Mouse (Mus musculus) forebrain, embryonic 16.5 days (tissue): ENCODE measurements around the gene 1700012P22Rik. TPM values are rescaled to one million over a fixed set of nuclear protein-coding genes. Genes with fewer than 3 reads are reported as not detected.

Experiments
- ATAC-seq: fragments of 200-750 bp; cut with Nextera tagmentation; 2 replicates; pipeline ENCODE4 v1.8.0; 2017; ENCODE audit warnings: mild to moderate bottlenecking, moderate library complexity
- H3K27ac ChIP-seq: fragments of 300-500 bp; sonication (generic); 2 replicates; pipeline ENCODE4 v1.5.1; 2014; ENCODE audit warnings: low read length, control low read depth
- H3K27me3 ChIP-seq: fragments of 300-500 bp; sonication (generic); replicated peaks from 2 replicates; pipeline ENCODE4 v1.6.1; 2014; ENCODE audit warnings: low read length; ENCODE audit not compliant: control insufficient read depth, insufficient read depth
- H3K36me3 ChIP-seq: fragments of 300-500 bp; sonication (generic); 2 replicates; pipeline ENCODE4 v1.6.1; 2014; ENCODE audit not compliant: control insufficient read depth, insufficient read depth
- H3K4me1 ChIP-seq: fragments of 300-500 bp; sonication (generic); replicated peaks from 2 replicates; pipeline ENCODE4 v1.6.1; 2014; ENCODE audit warnings: low read length; ENCODE audit not compliant: control insufficient read depth, insufficient read depth
- H3K4me2 ChIP-seq: fragments of 300-500 bp; sonication (generic); 2 replicates; pipeline ENCODE4 v1.6.1; 2014; ENCODE audit warnings: mild to moderate bottlenecking, low read length, control low read depth
- H3K4me3 ChIP-seq: fragments of 300-500 bp; sonication (generic); replicated peaks from 2 replicates; pipeline ENCODE4 v1.5.1; 2014; ENCODE audit warnings: mild to moderate bottlenecking, low read length, control low read depth
- H3K9ac ChIP-seq: fragments of 300-500 bp; sonication (generic); replicated peaks from 2 replicates; pipeline ENCODE4 v1.6.1; 2014; ENCODE audit warnings: low read depth, low read length, control low read depth
- H3K9me3 ChIP-seq: fragments of 300-500 bp; sonication (generic); 2 replicates; pipeline ENCODE4 v1.6.1; 2016; ENCODE audit warnings: low read length; ENCODE audit not compliant: control insufficient read depth
- WGBS: fragments of 180-500 bp; shearing (Covaris S2); extraction: QIAGEN DNeasy Blood & Tissue Kit; methylation state at CpG from one replicate; pipeline ENCODE4 v1.1.7; 2014; 5-methylcytosine and 5-hydroxymethylcytosine counted together
- polyA plus RNA-seq: library from polyadenylated mRNA; unstranded; fragments of >200 nt; fragmentation: Nextera tagmentation; extraction: Ambion mirVana; gene quantifications from 2 replicates; pipeline ENCODE4 v1.2.1, GENCODE M21; 2015

1700012P22Rik gene
- polyA plus RNA-seq, 1 experiment from 2014 or later = not detected

DNA sequence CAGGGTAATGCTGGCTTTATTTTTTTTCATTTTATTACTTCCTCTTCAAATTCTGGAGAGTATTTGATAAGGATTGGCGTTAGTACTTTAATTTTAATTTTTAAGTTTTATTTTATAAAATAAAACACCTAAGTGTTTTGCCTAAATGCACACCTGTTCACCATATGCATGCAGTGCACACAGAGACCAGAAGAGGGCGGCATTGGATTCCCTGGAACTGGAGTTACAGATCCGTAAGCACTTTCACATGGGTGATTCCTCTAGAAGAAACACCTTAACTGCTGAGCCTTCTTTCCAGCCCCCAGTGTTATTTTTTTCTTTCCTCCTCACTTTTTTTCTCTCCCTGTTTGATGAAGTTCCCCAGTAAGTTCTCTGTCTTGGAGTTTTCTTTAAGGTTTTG is 9.7 kb downstream of the 1700012P22Rik start:
- H3K4me3 ChIP-seq = no peak overlapping the region
- WGBS = 26% methylated on average over 3 of the region's 3 CpGs
- H3K4me2 ChIP-seq = no peak overlapping the region
- no peak for ATAC-seq
- no peak overlapping the region for H3K27ac ChIP-seq
- peaks cover 2% of the 10 kb centered on the region; the same call in 1 of the 2 replicates for H3K9me3 ChIP-seq
- H3K36me3 ChIP-seq = no peaks in the 10 kb centered on the region
- no peaks in the 10 kb centered on the region for H3K4me1 ChIP-seq
- H3K9ac ChIP-seq = no peak overlapping the region
- H3K27me3 ChIP-seq = no peaks in the 10 kb centered on the region

DNA sequence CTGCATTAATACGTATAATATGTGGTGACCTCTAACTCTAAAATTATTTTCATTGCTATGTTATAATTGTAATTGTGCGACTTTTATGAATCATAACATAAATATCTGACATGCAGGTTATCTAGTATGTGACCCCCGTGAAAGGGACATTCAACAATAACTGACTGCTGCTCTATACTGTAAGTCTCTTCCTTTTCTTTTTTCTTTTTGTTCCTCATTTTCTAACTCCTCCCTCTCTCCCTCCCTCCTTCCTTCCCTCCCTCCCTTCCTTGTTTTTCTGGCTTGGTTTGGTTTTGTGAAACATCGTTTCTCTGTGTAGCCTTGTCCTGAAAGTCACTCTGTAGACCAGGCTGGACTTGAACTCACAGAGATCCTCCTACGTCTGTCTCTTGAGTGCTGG is 14.0 kb downstream of the 1700012P22Rik start:
- no peak overlapping the region for H3K4me3 ChIP-seq
- WGBS = 87% methylated on average over 5 of the region's 5 CpGs
- H3K9ac ChIP-seq = no peak overlapping the region
- H3K4me2 ChIP-seq = no peak overlapping the region
- H3K27me3 ChIP-seq = no peaks in the 10 kb centered on the region
- ATAC-seq = no peak
- peaks cover 15% of the 10 kb centered on the region for H3K9me3 ChIP-seq
- no peak overlapping the region for H3K27ac ChIP-seq
- no peaks in the 10 kb centered on the region for H3K36me3 ChIP-seq
- no peaks in the 10 kb centered on the region for H3K4me1 ChIP-seq

DNA sequence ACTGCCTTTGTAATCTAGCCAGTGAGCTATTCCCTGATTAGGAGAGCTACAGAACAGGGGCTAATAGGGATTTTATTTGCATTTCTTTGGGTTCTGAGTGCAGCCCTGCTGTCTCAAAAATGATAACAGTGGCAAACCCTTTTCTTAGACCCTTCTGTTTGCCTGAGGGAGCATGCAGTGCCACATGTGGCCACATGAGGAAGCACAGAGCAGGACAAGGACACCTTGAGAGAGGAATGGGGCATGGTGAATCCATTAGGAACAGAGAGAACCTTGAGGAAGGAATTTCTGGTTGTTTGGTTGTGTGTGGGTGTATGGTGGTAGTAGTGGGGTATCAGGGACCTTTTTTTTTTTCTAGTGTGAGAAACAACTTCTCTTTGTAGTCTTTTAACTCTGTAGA is 17.9 kb downstream of the 1700012P22Rik start:
- Histone ChIP-seq H3K4me1 (no peaks in the 10 kb centered on the region), H3K4me3 (no peak overlapping the region), H3K27ac (no peak overlapping the region), H3K27me3 (no peaks in the 10 kb centered on the region), H3K36me3 (no peaks in the 10 kb centered on the region), H3K4me2 (no peak overlapping the region), H3K9ac (no peak overlapping the region), H3K9me3 (peaks cover 32% of the 10 kb centered on the region)
- ATAC-seq = no peak

DNA sequence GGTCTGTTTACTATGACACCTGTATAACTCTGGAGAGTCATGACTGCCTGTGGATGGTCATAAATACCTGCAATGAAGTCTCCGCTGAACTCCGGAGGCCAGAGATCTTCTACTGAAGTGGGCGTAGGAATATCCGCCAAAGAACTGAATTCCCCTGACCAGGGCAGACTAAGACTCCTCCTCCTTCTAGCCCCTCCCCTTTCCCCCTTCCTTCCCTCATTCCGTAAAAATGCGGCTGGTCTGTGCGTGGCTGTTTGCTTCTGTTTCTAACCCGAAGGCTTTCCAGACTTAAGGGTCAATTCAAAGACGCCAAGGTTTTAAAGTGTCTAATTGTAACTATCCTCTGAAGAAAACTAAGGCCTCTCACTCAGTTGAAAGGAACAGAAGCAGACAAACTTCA is 30.3 kb downstream of the 1700012P22Rik start, which contains the start of gene Pramef12:
Gene Pramef12, minus strand, starts transcription at position 175 of the 400 bp plus-strand sequence.
- H3K4me2 ChIP-seq = no peak within 1 kb of the TSS

DNA sequence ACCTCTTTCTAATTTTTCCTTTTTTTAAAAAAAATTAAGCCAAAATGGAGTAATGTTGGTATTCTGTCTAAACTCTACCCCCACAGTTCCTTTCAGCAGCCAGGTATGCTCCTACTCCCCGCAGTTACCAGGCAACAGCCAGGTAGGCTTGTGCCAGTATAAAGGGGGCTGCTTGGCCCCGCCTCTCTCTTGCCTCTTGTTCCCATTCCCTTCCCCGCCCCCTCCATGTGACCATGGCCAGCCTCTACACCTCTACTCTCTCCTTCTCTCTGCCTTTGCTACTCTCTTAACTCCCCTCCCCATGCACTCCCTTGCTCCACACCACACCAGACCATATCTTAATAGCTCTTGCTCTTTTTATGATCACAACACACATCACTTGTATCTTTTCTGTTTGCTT is 32.3 kb downstream of the 1700012P22Rik start:
- no peak overlapping the region for H3K27ac ChIP-seq
- ATAC-seq = no peak
- H3K4me3 ChIP-seq = no peak overlapping the region
- peaks cover 14% of the 10 kb centered on the region for H3K9me3 ChIP-seq
- no peak overlapping the region for H3K9ac ChIP-seq
- H3K4me2 ChIP-seq = no peak overlapping the region
- no peaks in the 10 kb centered on the region for H3K27me3 ChIP-seq
- H3K36me3 ChIP-seq = no peaks in the 10 kb centered on the region
- WGBS = 72% methylated on average over 3 of the region's 3 CpGs
- H3K4me1 ChIP-seq = no peaks in the 10 kb centered on the region

More for the DNA sequence above, 30.3 kb downstream of the 1700012P22Rik start, which contains the start of gene Pramef12:
- H3K27ac ChIP-seq = no peak within 1 kb of the TSS
- H3K36me3 ChIP-seq = no peaks in the 10 kb centered on the region
- no peaks in the 10 kb centered on the region for H3K4me1 ChIP-seq
- H3K27me3 ChIP-seq = no peaks in the 10 kb centered on the region
- WGBS = 86% methylated on average over 9 of the region's 9 CpGs
- H3K9me3 ChIP-seq = peaks cover 14% of the 10 kb centered on the region
- ATAC-seq = no peak
- H3K4me3 ChIP-seq = no peak within 1 kb of the TSS
- no peak within 1 kb of the TSS for H3K9ac ChIP-seq

DNA sequence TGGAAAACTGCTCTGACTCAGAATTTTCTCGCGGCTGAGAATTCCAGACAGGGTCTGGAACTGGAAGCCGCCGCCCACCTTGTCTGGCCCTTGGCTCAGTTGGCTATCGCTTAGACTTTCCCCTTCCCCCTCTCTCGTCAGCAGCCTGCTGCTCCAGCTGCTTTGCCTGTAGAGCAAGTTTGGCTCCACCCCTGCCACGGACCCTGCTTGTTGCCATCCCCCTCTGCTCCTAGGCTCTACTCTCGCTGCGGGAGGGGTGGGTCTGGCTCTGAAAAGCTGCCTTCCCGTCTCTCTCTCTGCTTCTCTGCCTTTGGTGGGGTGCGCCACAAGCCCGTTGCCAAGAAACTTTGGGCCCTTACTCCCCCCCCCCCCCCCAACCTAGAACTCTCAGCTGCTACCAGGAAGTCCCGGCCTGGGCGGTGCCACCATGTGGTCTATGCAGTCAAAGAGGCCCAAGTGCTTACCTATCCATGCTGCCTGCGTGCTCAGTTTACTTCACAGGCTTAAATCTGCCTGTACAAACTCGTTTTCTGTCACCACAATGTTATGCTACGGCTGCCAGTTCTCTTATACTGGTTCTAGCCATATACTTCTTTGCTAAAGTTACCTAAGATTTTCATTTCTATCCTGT is 34.0 kb downstream of the 1700012P22Rik start:
- no peaks in the 10 kb centered on the region for H3K36me3 ChIP-seq

DNA sequence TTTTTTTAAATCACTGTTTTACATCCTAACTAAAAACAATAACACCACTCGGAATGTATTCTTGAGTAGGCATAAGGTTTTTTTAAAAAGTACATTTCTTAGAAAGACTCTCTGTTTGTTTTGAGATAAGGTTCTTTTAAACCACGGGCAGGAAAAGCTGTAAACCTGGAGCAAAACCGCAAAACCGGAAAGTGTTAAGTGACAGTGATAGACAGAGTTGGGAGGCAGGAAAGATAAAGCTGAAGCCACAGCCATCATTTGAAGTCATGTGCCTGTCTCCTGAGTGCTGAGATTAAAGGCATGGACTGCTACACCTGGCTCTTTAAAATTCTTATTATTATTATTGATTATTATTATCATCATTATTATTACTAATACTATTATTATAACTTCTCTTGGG is 35.9 kb downstream of the 1700012P22Rik start:
- peaks cover 10% of the 10 kb centered on the region for H3K9me3 ChIP-seq
- WGBS = 93% methylated on average over 4 of the region's 4 CpGs
- no peak overlapping the region for H3K4me2 ChIP-seq
- H3K9ac ChIP-seq = no peak overlapping the region
- H3K4me1 ChIP-seq = no peaks in the 10 kb centered on the region
- no peak overlapping the region for H3K4me3 ChIP-seq
- H3K27me3 ChIP-seq = no peaks in the 10 kb centered on the region
- ATAC-seq = no peak
- H3K27ac ChIP-seq = no peak overlapping the region
- H3K36me3 ChIP-seq = no peaks in the 10 kb centered on the region

More for the DNA sequence above, 34.0 kb downstream of the 1700012P22Rik start:
- H3K4me3 ChIP-seq = no peak overlapping the region
- H3K4me2 ChIP-seq = no peak overlapping the region
- ATAC-seq = no peak
- no peak overlapping the region for H3K27ac ChIP-seq
- H3K9ac ChIP-seq = no peak overlapping the region
- no peaks in the 10 kb centered on the region for H3K4me1 ChIP-seq
- 6% methylated on average over 16 of the region's 17 CpGs for WGBS
- H3K9me3 ChIP-seq = peaks cover 10% of the 10 kb centered on the region
- H3K27me3 ChIP-seq = no peaks in the 10 kb centered on the region

DNA sequence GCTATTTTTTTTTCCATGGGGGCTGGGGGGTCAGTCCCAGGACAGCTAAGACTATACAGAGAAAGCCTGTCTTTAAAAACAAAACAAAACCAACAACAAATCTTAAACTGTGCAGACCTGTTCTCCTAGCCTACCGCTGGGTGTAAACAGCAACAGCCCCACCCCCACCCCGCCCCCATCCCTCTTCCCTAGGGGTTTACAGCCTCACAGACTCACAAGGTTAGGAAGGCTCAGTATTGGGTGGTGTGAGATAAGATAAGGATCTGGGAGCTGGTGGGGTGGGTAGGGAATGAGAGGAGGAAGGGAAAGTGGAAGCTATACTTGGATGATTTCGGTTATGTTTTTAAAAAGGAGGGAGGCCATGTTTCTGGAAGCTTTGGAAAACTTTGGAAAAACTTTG is 42.3 kb downstream of the 1700012P22Rik start:
- Histone ChIP-seq H3K27ac (no peak overlapping the region), H3K36me3 (no peaks in the 10 kb centered on the region), H3K9me3 (peaks cover 30% of the 10 kb centered on the region), H3K4me1 (no peaks in the 10 kb centered on the region), H3K27me3 (no peaks in the 10 kb centered on the region), H3K9ac (no peak overlapping the region), H3K4me2 (no peak overlapping the region), H3K4me3 (no peak overlapping the region)
- ATAC-seq = no peak
- 56% methylated on average over 3 of the region's 3 CpGs for WGBS

DNA sequence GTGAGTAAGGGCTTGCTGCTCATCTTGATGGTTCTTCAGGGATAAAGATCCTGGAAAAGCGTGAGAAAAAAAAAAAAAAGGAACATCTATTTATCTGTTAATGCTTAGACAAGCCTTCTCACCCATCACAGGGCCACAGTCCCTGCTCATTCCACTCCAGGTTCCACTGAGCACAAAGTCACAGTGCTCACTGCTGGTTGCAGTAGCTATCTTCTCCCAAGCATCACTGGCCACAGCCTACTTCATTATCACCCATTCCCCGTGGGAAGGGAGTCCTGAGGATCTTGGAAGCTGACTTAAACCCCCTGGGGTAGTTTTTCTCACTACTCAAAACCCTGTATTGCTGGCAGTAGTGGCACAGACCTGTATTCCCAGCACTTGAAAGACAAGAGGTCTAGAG is 60.7 kb downstream of the 1700012P22Rik start, which contains the start of gene Pramef20:
Gene Pramef20, minus strand, starts transcription at position 23 of the 400 bp plus-strand sequence.
- no peak for ATAC-seq
- Histone ChIP-seq H3K9ac (no peak within 1 kb of the TSS), H3K36me3 (no peaks in the 10 kb centered on the region), H3K4me1 (no peaks in the 10 kb centered on the region), H3K4me3 (no peak within 1 kb of the TSS), H3K27ac (no peak within 1 kb of the TSS), H3K27me3 (no peaks in the 10 kb centered on the region), H3K4me2 (no peak within 1 kb of the TSS), H3K9me3 (peaks cover 32% of the 10 kb centered on the region)
- 41% methylated on average over 2 of the region's 2 CpGs for WGBS
